Mouse (Mus musculus) gastrocnemius, adult 2 months (tissue): ENCODE data around the gene Cabin1. TPM values are rescaled to one million over a fixed set of nuclear protein-coding genes. Genes with fewer than 3 reads are reported as not detected.

Experiments used
- DNase-seq: peaks from one replicate; pipeline ENCODE4 v3.0.0; 2022
- H3K27ac ChIP-seq: fragments of 200-600 bp; 2 replicates; pipeline ENCODE4 v1.8.1; 2022; ENCODE audit warnings: mild to moderate bottlenecking
- H3K4me3 ChIP-seq: fragments of 200-600 bp; 2 replicates; pipeline ENCODE4 v1.8.1; 2022; ENCODE audit warnings: mild to moderate bottlenecking, moderate library complexity
- CTCF ChIP-seq: fragments of 200-600 bp; IDR thresholded peaks from 2 replicates; pipeline ENCODE4 v1.8.1; 2022; ENCODE audit warnings: antibody characterized with exemption, mild to moderate bottlenecking, moderate library complexity
- intact Hi-C: fragments of 180-260 bp; cut with DNase I; formaldehyde crosslinking; loops from one replicate; pipeline ENCODE4 v1.15.1; 2025
- total RNA-seq, 2 experiments: library from RNA; stranded (reverse); gene quantifications; 2 replicates each; pipeline ENCODE4 v1.2.3; 2021

Gene Cabin1
- total RNA-seq, 2 experiments from 2014 or later = 8.4 to 11.0 TPM

DNA sequence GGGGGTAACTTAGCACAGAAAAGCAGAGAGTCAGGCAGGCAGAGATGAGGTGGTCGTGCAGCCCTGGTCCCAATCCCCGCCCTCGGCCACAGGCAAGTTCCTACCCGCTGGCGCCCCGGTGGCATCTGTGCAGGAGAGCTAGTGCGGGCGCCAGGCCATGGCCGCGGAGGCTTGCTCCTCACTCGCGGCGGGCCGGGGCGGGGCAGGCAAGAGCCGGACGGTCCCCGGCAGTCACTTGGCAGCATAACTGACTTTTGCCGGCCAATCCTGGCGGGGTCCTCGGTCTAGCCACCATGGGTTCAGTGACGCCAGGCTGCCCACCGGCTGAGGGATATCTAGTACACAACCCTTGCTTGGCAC is 96.2 kb downstream of the Cabin1 start:
- Histone ChIP-seq H3K27ac (peak overlapping the region; percentile 87), H3K4me3 (peak overlapping the region; percentile 78)
- TF ChIP-seq CTCF = no peak
- peak; percentile 89 for DNase-seq
- intact Hi-C loops = no loop called here

DNA sequence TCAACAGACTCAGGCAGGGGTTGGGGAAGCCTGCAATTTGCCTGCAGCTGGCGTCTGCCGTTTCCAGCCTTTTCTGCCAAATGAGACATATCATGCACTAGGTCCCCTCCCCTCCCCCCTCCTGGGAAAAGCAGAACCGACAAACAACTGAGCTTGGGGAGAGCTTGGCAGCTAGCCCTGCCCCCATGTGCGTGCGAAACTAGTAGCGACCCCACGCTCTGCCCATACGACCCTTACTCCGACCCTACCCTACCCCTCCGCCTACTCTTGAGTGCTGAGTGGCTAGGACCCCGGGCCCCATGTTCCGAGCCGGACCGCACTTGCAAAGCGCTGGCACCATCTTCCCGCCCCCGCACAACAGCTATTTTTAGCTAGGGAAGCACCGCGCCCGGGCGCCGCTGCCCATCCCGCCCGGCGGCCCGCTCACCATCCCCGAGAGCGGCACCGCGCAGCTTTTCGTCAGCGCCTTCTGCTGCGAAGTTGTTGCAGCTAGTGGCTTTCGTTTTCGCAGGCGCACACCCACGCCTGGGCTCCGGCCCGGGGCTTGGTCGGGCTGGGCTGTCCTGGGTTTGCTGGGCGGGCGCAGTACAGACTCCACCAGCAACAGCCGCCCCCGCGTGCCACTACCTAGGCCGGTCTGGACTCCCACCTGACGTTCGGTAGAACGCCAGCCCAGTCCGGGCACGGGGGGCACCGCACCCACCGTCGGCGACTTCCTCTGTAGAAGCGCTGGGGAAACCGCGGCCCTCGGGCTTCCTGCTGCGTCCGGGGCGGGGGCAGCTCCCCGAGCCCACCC is 96.8 kb downstream of the Cabin1 start:
- TF ChIP-seq CTCF = no peak
- DNase-seq = peak; percentile 86
- intact Hi-C loops = no loop called here
- H3K27ac ChIP-seq = peak overlapping the region; percentile 87
- peak overlapping the region; percentile 78 for H3K4me3 ChIP-seq

DNA sequence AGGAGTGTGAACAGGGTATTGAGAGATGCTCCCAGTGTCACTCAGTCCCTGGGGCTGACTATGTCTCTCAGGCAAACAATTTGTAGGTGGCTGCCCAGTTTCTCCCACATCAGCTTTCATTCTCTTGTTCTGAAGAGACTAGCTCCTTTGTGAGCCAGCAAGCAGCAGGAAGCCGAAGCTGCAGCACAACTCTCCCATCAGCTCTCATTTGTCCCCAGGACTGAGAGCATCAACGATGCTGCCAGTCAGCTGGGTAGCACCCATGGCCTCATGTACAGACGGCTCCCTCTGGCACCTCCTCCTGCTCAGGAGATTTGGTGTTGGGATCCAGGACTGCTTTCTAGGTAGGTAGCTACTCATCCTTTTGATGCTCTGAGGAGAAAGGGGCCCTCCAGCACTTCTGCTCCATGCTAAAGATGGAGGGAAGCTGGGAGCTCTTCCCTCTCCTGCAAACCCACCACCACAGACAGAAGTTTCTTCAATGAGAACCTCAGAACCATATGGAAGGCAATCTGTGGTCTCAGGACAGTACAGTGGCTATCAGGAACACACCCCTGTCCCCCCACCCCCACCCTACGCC is 97.6 kb downstream of the Cabin1 start:
- Histone ChIP-seq H3K27ac (peak overlapping the region; percentile 87), H3K4me3 (peak overlapping the region; percentile 78)
- intact Hi-C loops = no loop called here
- DNase-seq = no peak
- no peak for TF ChIP-seq CTCF

DNA sequence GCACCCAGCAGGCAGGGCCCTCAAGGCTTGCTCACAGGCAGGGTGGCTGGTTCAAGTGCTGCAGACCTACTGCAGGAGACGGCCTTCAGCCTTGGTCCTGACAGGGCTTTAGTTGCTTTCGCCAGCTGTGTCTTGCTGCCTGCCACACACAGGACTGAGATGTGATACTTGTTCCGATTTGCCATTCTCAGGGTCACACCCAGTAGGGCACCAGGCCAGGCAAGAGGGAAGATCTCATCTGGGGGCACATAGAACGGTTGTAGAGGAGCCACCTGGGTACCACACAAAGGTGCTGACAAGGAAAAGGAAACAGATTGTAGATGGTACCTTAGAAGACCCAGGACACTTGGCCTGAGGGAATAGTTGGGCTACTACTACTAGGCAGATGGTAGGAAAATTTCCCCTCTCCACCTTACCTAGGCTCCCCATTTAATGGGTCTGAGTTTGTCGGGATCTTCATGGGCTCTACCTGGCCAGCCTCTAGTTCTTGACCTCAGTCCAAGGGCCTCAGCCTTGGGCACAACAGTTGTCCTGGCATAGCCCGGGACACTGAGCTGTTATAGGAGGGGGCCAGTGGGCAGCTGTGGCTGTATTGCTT is 99.4 kb downstream of the Cabin1 start:
- H3K4me3 ChIP-seq = no peak overlapping the region
- TF ChIP-seq CTCF = no peak
- intact Hi-C loops = no loop called here
- H3K27ac ChIP-seq = no peak overlapping the region
- peak; percentile 60 for DNase-seq

DNA sequence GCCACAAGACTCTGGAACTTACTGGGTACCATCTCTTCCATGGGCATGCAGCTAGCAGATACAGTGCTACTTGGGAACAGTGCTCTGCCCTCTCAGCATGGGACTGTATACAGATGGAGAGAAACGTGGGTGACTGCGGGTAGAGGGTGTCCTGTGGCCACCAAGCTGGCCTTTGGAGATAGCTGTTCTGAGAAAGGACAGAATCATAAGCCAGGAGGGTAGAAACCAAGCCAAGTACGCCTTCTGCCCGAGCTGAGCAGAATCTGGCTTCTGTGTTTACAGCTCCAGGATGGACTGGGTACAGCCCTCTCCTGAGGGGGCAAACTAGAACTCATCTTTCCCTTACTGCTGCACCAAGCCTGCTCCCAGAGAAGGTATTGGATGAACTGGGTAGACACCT is 101.6 kb downstream of the Cabin1 start:
- no peak for DNase-seq
- Histone ChIP-seq H3K4me3 (no peak overlapping the region), H3K27ac (no peak overlapping the region)
- no peak for TF ChIP-seq CTCF
- intact Hi-C loops = no loop called here

DNA sequence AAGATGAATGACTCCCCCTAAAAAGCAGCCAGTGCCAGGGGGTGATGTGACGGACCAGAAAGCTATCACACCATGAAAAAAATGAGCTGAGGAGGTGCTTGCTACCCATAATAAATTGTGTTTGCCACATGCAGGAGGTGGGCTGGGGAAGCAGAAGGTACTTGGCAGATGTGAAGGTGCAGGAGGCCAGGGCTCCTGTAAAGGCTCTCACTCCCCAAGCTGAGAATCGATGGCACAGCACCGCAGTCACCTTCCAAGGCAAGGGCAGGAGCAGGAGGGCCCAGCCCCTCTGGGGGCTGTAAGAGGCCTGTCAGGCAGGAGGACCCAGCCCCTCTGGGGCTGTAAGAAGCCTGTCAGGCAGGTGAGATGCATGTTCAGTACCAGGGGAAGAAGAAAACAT is 102.3 kb downstream of the Cabin1 start:
- DNase-seq = no peak
- TF ChIP-seq CTCF = no peak
- intact Hi-C loops = no loop called here
- no peak overlapping the region for H3K27ac ChIP-seq
- H3K4me3 ChIP-seq = no peak overlapping the region

DNA sequence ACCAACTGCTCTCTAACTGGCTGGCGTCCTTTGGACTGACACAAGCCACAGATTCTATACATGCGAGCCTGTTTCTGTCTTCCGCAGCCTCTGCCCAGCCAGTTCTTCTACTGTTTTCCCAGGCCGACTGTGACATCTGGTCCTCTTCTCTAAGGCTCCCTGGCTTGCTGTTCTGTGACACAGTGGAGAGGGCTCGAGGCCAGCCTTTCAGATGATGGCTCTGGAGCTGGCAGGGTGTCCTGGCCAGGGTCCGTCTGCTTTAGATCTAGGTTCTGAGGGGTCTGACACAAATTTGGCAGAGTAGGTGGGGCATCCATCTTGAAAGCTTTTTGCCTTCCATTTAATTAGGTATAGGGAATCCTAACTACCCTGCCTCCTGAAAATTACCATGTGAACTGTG is 102.8 kb downstream of the Cabin1 start:
- no peak overlapping the region for H3K27ac ChIP-seq
- DNase-seq = no peak
- H3K4me3 ChIP-seq = no peak overlapping the region
- intact Hi-C loops = no loop called here
- no peak for TF ChIP-seq CTCF

DNA sequence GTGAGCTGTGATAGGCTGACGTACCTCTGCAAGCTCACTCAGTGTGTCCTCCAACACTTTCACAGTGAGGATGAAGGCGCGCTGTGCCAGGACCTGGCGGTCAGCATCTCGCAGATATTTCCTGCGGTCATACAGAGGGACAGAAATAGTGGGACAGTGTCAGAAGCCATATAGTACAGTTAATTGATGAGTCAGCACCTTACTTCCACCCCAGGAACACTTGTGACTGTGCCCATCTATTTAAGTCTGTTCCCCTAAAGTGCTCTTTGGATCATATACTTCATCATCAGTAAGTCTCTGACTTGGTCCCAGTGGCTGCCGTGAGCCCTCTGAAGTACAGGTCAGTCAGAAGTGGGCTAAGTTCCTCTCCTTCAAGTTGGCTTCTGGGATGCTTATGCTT is 106.4 kb downstream of the Cabin1 start:
- no peak for DNase-seq
- intact Hi-C loops = no loop called here
- no peak for TF ChIP-seq CTCF
- Histone ChIP-seq H3K27ac (no peak overlapping the region), H3K4me3 (no peak overlapping the region)

DNA sequence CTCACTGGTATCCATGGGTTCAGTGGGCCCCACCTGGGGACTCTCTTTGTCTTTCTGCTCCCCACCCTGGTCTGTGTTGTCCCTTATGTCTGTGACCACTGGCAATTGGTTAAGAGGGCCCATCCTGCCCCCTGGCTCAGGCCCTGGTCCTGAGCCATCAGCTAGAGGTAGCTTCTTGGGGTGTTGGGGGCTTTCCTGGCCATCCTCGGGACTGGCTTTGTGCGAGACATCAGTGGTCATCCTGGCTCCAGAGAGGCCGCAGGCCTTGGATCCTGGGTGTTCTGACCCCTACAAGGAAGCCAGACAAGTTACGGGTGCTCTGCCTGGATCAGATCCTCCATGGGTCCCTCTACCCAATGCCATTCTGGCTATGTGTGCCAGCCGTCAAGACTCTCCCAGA is 107.0 kb downstream of the Cabin1 start:
- DNase-seq = no peak
- TF ChIP-seq CTCF = no peak
- Histone ChIP-seq H3K4me3 (no peak overlapping the region), H3K27ac (no peak overlapping the region)
- intact Hi-C loops = no loop called here

DNA sequence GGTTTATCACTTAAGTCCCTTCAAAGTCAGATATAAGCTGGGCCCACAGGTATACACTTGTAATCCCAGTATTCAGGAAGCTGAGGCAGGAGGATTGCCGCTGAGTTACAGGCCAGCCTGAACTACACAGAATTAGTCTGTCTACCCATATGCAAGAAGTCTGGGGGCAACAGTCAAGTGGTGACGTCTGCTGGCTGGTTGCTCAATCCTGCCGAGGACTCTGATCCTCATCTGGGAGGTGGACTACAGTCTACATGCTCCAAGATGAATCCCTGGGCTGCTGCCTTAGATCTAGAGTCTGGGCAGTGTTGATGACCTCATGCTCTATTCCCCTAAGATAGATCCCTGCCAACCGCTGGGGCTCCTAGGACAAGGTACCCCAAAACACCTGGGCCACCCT is 110.1 kb downstream of the Cabin1 start:
- Histone ChIP-seq H3K27ac (no peak overlapping the region), H3K4me3 (no peak overlapping the region)
- DNase-seq = no peak
- no peak for TF ChIP-seq CTCF
- intact Hi-C loops = no loop called here

DNA sequence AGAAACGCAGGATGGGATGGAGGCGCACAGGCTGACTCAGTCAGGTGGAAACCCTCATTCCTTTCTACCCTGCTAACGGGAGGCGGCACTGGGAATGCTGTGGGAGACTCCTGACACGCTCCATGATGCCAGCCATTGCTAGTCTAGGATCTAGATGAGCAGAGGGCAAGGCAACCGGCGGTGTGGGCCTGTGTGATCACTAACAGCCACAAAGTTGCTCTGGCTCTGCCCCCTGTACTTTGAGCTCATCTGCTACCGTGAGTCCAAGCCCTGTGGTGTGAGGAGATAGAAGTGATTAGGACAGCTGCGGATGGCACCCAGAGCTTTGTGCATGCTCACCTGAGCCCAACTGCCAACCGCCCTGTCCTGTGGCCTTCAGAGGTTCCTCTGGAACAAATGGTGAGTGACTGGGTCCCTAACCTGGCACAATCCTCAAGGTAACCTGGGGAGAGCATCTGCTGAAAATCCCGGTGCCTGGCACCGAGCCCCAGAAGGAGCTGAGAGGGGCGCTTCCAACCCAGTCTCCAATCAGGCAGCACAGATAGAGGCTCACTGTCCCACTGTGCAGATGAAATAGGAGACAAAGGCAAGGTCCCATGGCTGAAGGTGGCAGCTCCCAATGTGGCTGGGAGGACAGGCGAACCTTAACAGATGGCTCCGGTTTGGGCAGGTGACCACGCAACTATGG is 112.6 kb downstream of the Cabin1 start:
- TF ChIP-seq CTCF = no peak

DNA sequence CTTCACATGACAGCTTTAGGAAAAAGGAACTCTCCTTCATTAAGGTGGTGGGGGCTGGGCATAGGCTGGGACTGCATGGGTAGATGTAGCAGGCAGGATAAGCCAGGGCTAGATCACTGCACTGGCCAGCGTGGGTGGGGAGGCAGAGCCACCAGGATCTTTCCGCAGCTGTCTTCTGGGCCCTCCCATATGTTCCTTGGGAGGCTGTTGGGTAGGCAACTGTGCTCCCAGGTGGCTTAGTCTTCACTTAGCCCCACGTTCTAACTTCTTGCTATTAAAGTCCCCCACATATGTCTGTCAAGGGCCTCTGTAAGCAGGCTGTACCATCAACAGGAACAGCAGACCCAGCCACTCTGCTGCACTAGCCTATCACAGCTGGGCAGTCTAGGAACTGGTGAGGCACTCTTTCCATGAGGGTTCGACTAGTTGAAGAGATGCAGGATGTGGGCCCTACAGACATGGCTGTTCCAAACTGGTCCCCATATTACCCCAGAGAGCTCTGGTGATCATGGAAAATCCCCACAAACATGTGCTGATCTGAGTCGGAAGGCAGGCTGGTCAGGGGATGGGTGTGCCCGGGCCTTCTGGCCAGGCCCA is 113.7 kb downstream of the Cabin1 start:
- H3K4me3 ChIP-seq = no peak overlapping the region
- H3K27ac ChIP-seq = no peak overlapping the region
- intact Hi-C loops = no loop called here
- no peak for DNase-seq
- TF ChIP-seq CTCF = no peak

More for the DNA sequence above, 112.6 kb downstream of the Cabin1 start:
- intact Hi-C loops = no loop called here
- Histone ChIP-seq H3K27ac (no peak overlapping the region), H3K4me3 (no peak overlapping the region)
- DNase-seq = peak; percentile 14

DNA sequence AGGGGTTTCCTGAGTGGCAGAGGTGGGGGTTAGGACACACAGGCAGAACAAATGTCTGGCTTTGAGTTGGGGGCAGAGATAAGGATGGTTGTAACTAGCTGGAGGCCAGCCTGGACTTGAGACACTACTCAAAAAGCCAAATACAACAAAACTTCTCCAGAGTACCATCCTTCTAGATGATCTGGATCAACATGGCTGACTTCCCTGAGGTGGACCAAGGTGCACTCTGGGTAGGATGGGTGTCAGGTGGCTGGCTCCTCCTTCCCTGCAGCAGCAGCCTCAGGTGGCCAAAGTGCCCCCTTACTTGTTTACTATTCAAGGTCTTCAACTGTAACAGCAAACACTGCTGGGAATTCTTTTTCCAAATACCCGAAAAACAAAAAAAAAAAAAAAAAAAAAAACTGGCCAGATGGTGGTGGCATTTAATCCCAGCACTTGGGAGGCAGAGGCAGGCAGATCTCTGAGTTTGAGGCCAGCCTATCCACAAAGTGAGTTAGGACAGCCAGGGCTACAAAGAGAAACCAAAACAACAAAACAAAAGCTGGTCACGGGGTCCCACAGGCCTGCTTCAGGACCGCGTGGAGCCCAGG is 114.6 kb downstream of the Cabin1 start:
- no peak overlapping the region for H3K27ac ChIP-seq
- intact Hi-C loops = no loop called here

More for the DNA sequence above, 114.6 kb downstream of the Cabin1 start:
- no peak for TF ChIP-seq CTCF
- DNase-seq = peak; percentile 7
- H3K4me3 ChIP-seq = no peak overlapping the region
